Mouse (Mus musculus): Measurements from ENCODE around the gene Hoxb8. TPM values are rescaled to one million over a fixed set of nuclear protein-coding genes. Genes with fewer than 3 reads are reported as not detected.
A peak's percentile ranks its signal among the peaks of the same experiment; 100 is the strongest.

Gene Hoxb8
- total RNA-seq, 2 experiments from 2014 or later = not detected

DNA sequence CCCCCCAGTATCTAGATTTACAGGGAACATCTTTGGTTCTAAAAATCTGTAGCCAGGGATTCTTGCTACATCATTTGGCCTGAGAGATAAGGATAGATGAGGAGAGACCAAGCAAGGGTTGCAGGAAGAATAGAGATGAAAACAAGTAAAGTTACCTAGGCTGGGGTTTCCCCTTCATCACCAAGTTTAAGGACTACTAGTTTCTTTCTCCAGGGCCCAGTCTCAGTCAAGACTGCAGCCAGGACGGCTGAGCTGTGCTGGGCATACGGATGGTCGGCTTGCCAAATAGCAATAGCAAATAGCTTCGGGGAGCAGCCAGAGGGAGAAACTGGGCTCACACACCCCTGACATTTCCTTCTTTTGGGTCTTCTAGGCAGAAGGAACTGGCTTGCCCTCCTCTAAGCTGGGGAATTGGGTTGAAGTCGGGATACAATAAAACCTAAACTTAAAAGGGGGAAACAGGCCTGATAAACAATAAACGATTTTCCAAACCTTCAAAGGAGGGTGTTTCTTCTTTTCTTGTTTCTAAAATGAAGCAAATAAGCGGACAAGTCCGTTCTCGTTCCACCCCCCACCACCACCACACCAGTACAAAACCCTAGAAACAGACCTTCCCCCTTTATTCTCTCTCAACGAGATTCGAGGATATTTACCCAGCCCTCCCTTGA, 16.4 kb downstream of the Hoxb8 start:
- no peak for ATAC-seq (ENCODE audit: poor library complexity, severe bottlenecking)

DNA sequence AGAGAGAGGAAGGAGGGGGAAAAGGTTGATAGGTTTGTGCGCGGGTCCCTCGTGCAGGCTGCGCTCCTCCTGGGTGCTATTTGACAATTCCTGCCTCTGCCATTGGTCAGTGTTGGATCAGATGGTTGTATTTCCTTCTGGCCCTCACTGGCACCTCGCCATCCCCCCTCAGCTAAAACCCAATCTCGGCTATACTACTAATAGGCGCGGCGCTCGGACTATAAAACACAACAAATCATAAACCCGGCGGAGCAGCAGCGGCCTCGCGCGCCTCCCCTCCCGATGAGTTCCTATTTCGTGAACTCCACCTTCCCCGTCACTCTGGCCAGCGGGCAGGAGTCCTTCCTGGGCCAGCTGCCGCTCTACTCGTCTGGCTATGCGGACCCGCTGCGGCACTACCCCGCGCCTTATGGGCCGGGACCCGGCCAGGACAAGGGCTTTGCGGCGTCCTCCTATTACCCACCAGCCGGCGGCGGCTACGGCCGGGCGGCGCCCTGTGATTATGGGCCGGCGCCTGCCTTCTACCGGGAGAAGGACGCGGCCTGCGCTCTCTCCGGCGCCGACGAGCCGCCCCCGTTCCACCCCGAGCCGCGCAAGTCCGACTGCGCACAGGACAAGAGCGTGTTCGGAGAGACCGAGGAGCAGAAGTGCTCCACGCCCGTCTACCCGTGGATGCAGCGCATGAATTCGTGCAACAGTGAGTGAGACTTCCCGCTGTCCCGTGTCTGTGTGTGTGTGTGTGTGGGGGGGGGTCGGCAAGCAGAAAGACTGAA, 17.4 kb downstream of the Hoxb8 start:
- ATAC-seq (ENCODE audit: poor library complexity, severe bottlenecking) = no peak

DNA sequence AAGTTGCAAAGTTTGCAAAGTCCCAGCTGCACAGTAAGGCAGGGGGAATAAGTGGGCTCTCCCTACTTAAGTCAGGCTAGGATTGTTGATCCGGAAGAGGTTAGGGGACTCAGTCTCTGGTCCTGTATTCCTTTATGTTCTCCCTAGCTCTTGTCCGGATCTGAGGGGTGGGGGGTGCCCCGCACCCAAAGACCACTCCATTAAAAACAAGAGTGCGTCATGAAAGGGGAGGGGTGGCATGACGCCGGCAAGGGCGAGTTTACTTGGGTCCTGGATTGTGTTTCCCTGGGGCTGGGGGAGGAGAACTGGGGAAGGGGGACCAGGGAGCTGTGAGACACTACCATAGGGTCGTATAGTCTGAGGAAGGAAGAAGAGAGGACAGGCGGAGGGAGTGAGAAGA, 18.1 kb downstream of the Hoxb8 start:
- ATAC-seq (ENCODE audit: poor library complexity, severe bottlenecking) = no peak

DNA sequence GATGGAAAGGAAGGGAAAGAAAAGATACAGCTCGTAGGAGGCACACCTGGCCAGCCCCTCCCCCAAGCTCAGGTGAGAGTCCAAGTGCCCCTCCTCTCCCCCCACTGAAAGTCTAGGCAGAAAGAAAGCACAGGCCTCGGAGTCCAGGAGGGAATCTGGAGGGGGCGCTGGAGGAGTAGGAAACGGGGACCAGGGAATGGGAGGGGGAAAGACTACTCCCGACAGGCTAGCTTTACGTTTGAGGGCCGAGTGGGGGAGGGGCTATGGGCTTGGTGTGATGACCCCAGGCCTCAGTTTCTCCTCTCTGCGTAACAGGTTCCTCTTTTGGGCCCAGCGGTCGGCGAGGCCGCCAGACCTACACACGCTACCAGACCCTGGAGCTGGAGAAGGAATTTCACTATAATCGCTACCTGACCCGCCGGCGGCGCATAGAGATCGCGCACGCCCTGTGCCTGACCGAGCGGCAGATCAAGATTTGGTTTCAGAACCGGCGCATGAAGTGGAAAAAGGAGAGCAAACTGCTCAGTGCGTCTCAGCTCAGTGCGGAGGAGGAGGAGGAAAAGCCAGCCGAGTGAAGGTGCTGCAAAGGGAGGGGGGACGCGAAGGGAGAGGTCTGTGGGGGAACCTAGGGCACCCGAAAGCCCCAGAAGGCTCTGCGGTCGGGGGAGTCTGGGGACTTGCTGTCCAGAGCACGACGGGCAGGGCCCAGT, 18.8 kb downstream of the Hoxb8 start:
- no peak for ATAC-seq (ENCODE audit: poor library complexity, severe bottlenecking)

DNA sequence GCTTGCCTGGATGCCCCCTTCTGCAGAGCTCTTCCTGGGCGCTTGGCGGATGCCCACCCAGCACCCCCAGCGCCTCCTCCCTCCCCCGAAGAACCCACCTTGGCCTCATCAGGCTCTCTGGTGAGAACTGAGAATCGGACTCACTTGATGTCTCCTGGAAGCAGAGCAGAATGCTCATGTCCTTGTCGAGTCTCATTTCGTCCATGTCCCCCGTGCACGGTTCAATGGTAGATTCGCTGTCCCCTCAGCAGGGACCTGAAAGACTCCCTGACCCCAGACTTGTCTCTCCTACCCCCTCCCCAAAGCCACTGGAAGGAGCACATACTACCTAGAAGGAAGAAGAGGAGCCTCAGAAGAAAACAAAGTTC, 19.3 kb downstream of the Hoxb8 start:
- ATAC-seq (ENCODE audit: poor library complexity, severe bottlenecking) = no peak

DNA sequence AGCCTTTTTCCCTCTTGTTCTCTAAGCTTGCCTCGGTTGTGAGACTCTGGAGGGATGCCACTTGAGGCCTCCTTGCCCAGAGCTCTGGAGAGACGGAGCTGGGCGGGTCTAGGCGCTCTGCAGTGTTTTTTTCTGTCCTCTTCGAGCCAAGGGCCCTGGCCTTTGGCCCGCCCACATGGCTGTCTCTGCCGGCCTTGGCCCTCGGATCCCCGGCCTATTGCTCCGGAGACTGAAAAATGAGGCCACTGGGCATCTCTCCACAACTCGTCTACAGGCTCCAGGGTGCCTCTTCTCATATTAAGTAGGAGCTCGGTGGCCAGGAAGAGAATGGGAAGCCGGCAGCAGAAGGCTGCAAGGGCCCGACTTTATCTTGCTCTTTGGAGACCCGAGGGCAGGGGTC, 20.1 kb downstream of the Hoxb8 start:
- ATAC-seq (ENCODE audit: poor library complexity, severe bottlenecking) = no peak

DNA sequence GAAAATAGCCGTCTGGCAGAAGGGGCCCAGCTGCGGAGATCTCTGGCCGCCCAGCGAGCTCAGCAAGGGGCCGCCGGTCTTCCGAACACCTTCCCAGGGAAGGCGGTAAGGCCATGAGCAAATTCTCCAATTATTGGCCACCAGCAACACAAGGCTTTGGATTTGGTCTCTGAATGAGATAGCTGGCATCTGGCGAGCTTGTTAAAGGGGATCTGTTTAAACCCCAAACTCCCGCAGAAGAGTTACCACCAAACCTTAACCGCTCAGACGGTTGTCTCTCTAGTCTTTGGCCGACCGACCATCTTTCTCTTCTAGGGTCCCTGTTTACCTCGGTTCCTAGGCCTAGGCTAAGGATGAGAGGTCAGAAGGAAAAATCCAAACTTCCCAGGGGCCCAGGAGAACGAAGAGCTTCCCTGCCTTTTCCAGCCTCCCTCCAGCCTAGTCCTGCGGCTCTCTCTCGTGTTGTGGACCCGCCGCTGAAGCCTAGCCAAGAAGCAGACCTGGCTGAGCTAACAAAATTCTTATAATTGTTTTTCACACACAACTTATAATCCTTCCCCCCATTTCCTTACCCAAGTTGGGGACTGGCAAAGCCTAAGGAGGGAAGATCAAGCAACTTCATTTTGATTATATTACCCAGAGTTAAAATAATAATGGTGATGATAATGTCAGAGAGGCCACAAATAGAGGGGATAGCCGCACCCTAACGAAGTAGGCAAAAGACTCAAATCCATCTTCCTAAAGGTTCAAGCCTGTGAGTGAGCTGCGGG, 20.9 kb downstream of the Hoxb8 start:
- ATAC-seq (ENCODE audit: poor library complexity, severe bottlenecking) = no peak

DNA sequence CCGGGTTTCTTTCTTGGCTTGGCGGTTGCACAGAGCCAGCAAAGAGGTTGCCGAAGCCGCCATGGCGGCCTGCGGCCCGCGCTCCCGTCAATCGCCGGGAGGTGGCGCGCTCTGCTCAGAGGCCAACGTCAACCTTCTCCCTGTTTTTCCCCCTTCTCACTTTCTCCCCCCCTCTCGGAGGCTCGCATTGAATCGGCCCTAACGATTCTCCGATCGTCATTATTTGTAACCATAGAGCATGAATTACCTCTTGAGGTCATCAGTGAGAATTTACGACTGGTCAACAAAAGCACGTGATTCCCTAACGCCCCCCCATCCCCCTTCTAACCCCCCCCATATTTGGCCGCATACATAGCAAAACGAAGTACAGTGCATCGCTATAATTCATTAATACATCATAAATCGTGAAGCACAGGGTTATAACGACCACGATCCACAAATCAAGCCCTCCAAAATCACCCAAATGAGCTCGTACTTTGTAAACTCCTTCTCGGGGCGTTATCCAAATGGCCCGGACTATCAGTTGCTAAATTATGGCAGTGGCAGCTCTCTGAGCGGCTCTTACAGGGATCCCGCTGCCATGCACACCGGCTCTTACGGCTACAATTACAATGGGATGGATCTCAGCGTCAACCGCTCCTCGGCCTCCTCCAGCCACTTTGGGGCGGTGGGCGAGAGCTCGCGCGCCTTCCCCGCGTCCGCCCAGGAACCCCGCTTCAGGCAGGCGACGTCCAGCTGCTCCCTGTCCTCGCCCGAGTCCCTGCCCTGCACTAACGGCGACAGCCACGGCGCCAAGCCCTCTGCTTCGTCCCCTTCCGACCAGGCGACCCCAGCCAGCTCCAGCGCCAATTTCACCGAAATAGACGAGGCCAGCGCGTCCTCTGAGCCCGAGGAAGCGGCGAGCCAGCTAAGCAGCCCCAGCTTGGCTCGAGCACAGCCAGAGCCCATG, 21.7 kb downstream of the Hoxb8 start, which contains the start of gene Hoxb5:
Hoxb5 (plus strand) TSS at position 186 of the 949 bp plus-strand sequence.
- ATAC-seq (ENCODE audit: poor library complexity, severe bottlenecking) = peak; percentile 93

DNA sequence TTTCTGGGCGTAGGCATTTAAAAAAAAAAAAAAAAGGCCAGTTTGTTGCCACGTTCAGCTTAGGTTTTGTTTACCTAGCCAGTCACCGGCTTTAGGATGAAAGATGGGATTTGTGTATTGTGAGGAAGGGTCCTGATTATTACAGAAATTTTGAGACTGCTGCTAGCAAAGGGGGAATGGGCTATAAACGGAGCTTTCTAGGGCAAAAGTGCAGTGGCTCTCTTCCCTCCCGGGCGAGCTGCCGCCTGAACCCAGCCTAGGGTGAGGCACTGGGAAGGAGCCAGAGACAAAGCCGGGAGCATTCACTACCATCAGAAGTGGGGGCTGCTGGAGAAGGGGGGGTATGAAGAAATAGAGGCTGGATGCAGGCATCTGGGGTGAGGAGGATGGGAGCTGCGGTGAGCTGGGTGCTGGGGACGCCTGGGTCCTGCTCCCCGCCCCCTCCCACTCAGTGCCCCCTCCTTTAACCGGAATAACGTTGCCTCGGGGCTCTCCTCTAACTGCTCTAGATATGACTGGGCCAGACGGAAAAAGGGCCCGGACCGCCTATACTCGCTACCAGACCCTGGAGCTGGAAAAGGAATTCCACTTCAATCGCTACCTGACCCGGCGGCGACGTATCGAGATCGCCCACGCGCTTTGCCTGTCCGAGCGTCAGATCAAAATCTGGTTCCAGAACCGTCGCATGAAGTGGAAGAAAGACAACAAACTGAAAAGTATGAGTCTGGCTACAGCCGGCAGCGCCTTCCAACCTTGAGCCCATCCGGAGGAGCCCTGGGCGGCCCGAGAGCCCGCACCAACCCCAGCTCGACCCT, 22.9 kb downstream of the Hoxb8 start:
- ATAC-seq (ENCODE audit: poor library complexity, severe bottlenecking) = no peak

DNA sequence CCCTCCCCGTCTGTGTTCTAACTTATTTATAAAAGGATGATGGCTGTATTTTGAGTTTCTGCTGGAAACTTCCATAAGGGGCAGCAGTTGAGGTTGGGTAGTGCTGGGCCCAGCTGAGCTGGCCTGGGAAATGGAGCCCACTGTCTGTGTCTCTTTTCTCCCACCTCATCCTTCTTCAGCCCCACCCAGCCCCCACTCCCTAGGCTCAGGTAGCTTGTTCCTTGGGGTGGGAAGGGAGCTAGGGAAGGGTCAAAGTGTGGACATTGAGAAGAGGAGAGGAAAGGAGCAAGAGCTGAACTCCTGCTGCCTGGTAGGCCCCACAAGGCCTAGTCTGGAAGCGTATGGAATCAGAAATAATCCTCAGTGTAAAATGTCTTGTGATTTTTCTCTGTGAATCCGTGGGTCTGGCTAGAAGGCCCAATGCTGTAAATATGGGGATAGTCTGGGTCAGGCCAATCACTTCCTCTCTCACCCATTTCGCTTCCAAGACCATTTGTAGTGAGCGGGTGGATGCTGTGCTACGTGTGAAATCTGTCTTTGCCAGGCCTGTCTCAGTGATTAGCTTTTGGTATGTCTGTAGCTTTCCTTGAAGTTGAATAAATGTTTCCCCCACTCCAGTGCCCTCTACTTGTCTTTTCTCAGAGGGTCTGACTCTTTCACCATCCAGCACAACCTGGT, 23.9 kb downstream of the Hoxb8 start:
- no peak for ATAC-seq (ENCODE audit: poor library complexity, severe bottlenecking)

DNA sequence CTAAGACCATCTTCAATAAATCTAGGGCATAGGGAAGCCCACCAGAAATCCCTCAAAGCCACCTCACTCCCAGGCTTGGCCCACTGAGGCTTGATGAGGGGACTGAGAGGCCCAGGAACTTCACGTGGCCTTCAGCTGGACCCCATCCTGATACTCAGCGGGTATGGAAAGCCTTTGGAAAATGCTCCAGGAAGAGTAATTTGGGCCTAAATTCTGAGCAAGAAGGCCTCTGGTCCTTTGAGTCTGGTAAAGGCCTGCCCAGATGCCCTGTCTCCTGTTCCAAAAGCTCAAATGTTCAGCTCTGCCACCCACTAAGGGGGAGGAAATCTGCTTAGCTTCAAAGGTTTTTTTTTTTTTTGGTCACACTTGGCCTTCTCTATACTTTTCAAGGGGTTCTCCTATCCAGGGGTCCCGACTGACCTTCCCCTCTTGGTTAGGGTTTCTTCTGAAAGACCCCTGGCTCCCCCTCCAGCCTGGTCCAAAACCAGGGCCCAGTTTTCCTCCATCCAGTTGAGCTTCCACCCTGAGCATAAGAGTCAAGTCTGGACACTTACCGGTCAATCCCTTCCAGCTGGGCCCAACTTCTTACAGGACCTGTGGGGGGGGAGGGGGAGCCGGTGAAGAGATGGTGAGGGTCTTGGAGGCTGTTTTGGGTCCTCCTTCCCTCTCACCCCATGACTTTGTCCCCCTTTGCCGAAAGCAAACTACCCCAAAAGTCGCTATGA, 24.6 kb downstream of the Hoxb8 start:
- no peak for ATAC-seq (ENCODE audit: poor library complexity, severe bottlenecking)

DNA sequence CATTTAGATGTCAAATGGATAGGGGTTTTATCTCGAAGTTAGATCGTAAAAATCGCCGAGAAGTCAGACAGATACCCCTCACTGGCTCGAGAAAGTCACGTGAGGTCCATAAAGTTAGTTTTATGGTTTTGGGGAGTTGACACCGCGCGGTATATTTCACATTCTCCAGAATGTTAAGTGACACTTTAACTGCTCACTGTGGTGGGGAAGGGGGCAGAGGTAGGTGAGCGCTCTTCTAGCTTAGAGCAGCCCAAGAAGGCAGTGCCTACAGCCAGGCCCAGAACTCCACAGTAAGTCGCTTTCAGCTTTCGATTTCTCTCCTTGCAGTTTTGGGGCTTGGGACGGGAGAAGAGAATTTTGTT, 25.2 kb downstream of the Hoxb8 start:
- ATAC-seq (ENCODE audit: poor library complexity, severe bottlenecking) = no peak

DNA sequence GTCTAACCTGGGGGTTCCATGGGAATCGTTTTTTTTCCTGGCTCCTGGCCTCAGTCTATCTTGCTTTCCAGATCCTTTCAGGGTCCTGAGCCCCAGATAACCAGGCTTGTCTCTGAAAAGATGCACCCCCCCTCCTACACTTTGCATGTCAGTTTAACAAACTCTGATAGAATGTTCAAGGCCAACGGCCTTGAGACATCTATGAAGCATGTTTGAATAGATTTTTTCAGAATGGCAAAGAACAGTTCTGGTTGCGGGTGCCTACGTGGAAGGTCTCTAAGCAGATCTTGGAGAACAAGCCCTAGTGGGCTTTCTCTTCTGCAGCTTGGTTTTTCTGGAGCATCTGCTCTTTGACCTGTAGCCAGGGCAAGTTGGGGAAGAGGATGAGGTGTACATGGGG, 27.1 kb downstream of the Hoxb8 start:
- no peak for ATAC-seq (ENCODE audit: poor library complexity, severe bottlenecking)

DNA sequence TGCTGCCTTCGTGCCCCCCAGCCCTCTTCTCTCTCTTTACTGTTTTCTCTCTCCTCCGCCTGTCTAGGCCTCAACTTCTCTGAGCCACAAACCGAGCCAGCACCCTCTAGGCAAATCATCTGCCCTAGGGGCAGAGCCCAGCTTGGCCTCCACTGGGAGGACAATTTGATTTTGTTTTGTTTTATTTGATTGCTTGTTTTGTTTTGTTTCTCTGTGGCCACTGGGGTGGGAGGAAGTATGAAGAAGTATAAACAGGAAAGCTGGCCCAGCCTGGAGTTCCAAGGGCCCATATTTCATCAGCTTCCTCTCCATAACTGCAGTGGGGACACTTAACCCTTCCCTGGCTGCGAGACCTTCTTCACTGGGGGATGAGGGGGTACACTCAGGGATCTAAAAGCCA, 27.6 kb downstream of the Hoxb8 start:
- ATAC-seq (ENCODE audit: poor library complexity, severe bottlenecking) = no peak

DNA sequence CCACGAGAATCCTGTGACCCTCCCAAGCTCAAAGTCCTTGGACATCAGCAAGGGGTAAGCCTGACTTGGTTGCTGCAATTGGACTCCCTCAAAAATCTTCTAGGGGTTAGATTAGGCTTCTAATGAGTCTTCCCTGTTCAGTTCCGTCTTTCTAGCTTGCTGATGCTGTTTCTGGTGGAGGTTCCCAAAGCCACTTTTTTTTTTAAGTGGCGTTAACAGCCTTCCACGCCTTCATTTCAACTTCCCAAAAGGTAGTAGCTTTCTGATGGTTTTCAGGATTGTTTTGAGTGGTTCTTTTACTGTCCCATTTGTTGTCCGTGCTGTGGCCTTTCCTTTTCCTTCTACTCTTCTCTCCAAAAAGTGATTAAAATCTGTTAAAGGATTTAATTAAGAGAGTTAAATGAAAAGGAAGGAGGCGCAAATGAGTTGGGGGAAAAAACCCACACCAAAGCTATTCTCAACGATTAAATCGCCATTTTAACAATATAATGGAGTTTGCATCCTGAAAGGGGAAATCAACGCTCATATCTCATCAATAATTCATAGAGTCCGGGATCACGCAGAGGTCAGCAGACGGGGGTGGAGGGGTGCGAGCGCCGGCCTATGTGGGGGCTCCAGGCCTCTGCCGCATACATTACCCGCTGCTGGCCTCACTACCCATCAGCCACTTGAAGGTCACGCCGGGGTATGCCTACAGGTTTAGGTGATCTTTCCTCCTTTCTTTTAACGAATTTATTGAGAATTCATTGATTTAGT, 28.7 kb downstream of the Hoxb8 start:
- ATAC-seq (ENCODE audit: poor library complexity, severe bottlenecking) = no peak

DNA sequence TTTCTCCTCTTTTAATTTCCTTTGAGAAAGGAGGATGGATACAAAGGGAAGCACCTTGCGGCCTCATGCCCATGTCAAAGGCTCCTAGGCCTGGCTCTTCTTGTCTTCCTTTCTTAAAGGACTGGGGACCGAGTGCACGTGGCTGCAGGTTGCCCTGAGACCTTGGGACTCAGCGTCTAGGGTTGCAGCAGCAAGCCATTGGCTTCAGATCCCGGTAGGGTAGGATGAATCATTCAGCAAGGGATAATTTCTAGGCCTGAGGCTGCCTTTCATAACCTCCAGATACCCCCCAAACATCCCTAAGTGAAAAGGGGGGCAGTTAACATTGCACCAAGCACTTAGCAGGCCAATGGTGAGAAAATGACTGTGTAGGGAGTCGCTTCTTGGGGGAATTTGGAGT, 29.4 kb downstream of the Hoxb8 start:
- ATAC-seq (ENCODE audit: poor library complexity, severe bottlenecking) = peak; percentile 23
